Mouse (Mus musculus) embryonic facial prominence, embryonic 12.5 days (tissue): Measurements from ENCODE around the gene Tmem192. TPM values are rescaled to one million over a fixed set of nuclear protein-coding genes. Genes with fewer than 3 reads are reported as not detected.
"Not testable (repeated sequence)": the region's sequence is repeated elsewhere in the genome, so short reads cannot be mapped to it uniquely, and the experiment has no call there.

Source experiments
- ATAC-seq: fragments of 200-750 bp; cut with Nextera tagmentation; 2 replicates; pipeline ENCODE4 v1.8.0; 2017; ENCODE audit not compliant: insufficient number of reproducible peaks, insufficient read depth, low FRiP score, low TSS enrichment
- H3K27ac ChIP-seq: fragments of 300-500 bp; sonication (generic); 2 replicates; pipeline ENCODE4 v1.5.1; 2016; ENCODE audit warnings: mild to moderate bottlenecking
- H3K27me3 ChIP-seq: fragments of 300-500 bp; sonication (generic); 2 replicates; pipeline ENCODE4 v1.6.1; 2016; ENCODE audit warnings: mild to moderate bottlenecking, moderate library complexity
- H3K36me3 ChIP-seq: fragments of 300-500 bp; sonication (generic); 2 replicates; pipeline ENCODE4 v1.6.1; 2016; ENCODE audit warnings: mild to moderate bottlenecking
- H3K4me1 ChIP-seq: fragments of 300-500 bp; sonication (generic); 2 replicates; pipeline ENCODE4 v1.6.1; 2016
- H3K4me2 ChIP-seq: fragments of 300-500 bp; sonication (generic); replicated peaks from 2 replicates; pipeline ENCODE4 v1.6.1; 2016; ENCODE audit warnings: mild to moderate bottlenecking, moderate library complexity
- H3K4me3 ChIP-seq: fragments of 300-500 bp; sonication (generic); 2 replicates; pipeline ENCODE4 v1.5.1; 2016; ENCODE audit warnings: mild to moderate bottlenecking
- H3K9ac ChIP-seq: fragments of 300-500 bp; sonication (generic); 2 replicates; pipeline ENCODE4 v1.6.1; 2016; ENCODE audit warnings: mild to moderate bottlenecking, moderate library complexity
- H3K9me3 ChIP-seq: fragments of 300-500 bp; sonication (generic); 2 replicates; pipeline ENCODE4 v1.6.1; 2016; ENCODE audit warnings: mild to moderate bottlenecking, moderate library complexity
- WGBS: fragments of 180-500 bp; shearing (Covaris S2); methylation state at CpG from one replicate; pipeline ENCODE4 v1.1.7; 2016; 5-methylcytosine and 5-hydroxymethylcytosine counted together
- polyA plus RNA-seq: library from polyadenylated mRNA; unstranded; fragments of >200 nt; fragmentation: Nextera tagmentation; extraction: Ambion mirVana; gene quantifications from 2 replicates; pipeline ENCODE4 v1.2.1, GENCODE M21; 2016

Gene Tmem192
- polyA plus RNA-seq, 1 experiment from 2014 or later: 20.4 TPM

- Histone ChIP-seq H3K4me1 (no peaks in the 10 kb centered on the region), H3K36me3 (no peaks in the 10 kb centered on the region), H3K27ac (no peak overlapping the region), H3K4me3 (no peak overlapping the region), H3K27me3 (no peaks in the 10 kb centered on the region), H3K9me3 (no peaks in the 10 kb centered on the region), H3K9ac (no peak overlapping the region), H3K4me2 (no peak overlapping the region)
- no peak for ATAC-seq
- 75% methylated on average over 20 of the region's 20 CpGs for WGBS
Measured at GRCm38 (mm10) chr8:64983150-64983897, 36.3 kb downstream of the Tmem192 start.

GRCm38 (mm10) chr8:64987731-64988130 is 40.7 kb downstream of the Tmem192 start, which contains the start of gene Trim75:
Gene Trim75 (minus strand): TSS chr8:64987831.
- Histone ChIP-seq H3K9me3 (no peaks in the 10 kb centered on the region), H3K27ac (no peak within 1 kb of the TSS), H3K9ac (no peak within 1 kb of the TSS), H3K4me1 (no peaks in the 10 kb centered on the region), H3K4me3 (no peak within 1 kb of the TSS), H3K36me3 (no peaks in the 10 kb centered on the region), H3K4me2 (no peak within 1 kb of the TSS), H3K27me3 (no peaks in the 10 kb centered on the region)
- 90% methylated on average over 4 of the region's 4 CpGs for WGBS
- ATAC-seq: no peak

- H3K4me2 ChIP-seq: no peak overlapping the region
- no peaks in the 10 kb centered on the region for H3K4me1 ChIP-seq
- no peak overlapping the region for H3K4me3 ChIP-seq
- H3K9me3 ChIP-seq: no peaks in the 10 kb centered on the region
- no peak for ATAC-seq
- H3K9ac ChIP-seq: no peak overlapping the region
- no peaks in the 10 kb centered on the region for H3K27me3 ChIP-seq
- no peak overlapping the region for H3K27ac ChIP-seq
- H3K36me3 ChIP-seq: no peaks in the 10 kb centered on the region
- 76% methylated on average over 4 of the region's 4 CpGs for WGBS
Measured at GRCm38 (mm10) chr8:64998806-64999365, 51.9 kb downstream of the Tmem192 start.

- H3K9ac ChIP-seq, H3K36me3 ChIP-seq, H3K4me3 ChIP-seq, ATAC-seq, H3K4me1 ChIP-seq, H3K4me2 ChIP-seq, H3K27ac ChIP-seq, H3K27me3 ChIP-seq, H3K9me3 ChIP-seq: not testable (repeated sequence)
- 73% methylated on average over 6 of the region's 6 CpGs for WGBS
Measured at GRCm38 (mm10) chr8:65007616-65008015, 60.6 kb downstream of the Tmem192 start.

GRCm38 (mm10) chr8:65018423-65018822 is 71.4 kb downstream of the Tmem192 start, which contains the start of the genes Trim61 and Trim60:
Gene Trim61 (minus strand): TSS chr8:65018523.
Gene Trim60 (minus strand): TSS chr8:65018584.
- no peak within 1 kb of the TSS for H3K4me2 ChIP-seq

More at GRCm38 (mm10) chr8:65018423-65018822, 71.4 kb downstream of the Tmem192 start, which contains the start of the genes Trim61 and Trim60:
- no peaks in the 10 kb centered on the region for H3K9me3 ChIP-seq
- no peaks in the 10 kb centered on the region for H3K27me3 ChIP-seq
- H3K27ac ChIP-seq: no peak within 1 kb of the TSS
- H3K4me1 ChIP-seq: no peaks in the 10 kb centered on the region
- 84% methylated on average over 8 of the region's 8 CpGs for WGBS
- no peak within 1 kb of the TSS for H3K9ac ChIP-seq
- H3K36me3 ChIP-seq: no peaks in the 10 kb centered on the region
- ATAC-seq: no peak
- no peak within 1 kb of the TSS for H3K4me3 ChIP-seq

Other genes with a start within 250 kb of the Tmem192 start
- 96.3 and 121 TPM in 2 replicates for gene Msmo1, start 213.4 kb upstream of the Tmem192 start, polyA plus RNA-seq
- 11.9 and 13.6 TPM in 2 replicates for gene Klhl2, start 97.2 kb upstream of the Tmem192 start, polyA plus RNA-seq
- gene Trim75, start 40.6 kb downstream of the Tmem192 start, polyA plus RNA-seq: not detected in 2 replicates
- gene Trim61, start 71.3 kb downstream of the Tmem192 start, polyA plus RNA-seq: 0.22 TPM in 1 of 2 replicates, not detected in the other
- not detected in 2 replicates for gene Trim60, start 71.4 kb downstream of the Tmem192 start, polyA plus RNA-seq
- gene Apela, start 90.2 kb downstream of the Tmem192 start, polyA plus RNA-seq: 3.3 and 4.2 TPM in 2 replicates
- not detected in 2 replicates for gene Gm10663, start 127.8 kb downstream of the Tmem192 start, polyA plus RNA-seq
- gene BC030870, start 182.4 kb downstream of the Tmem192 start, polyA plus RNA-seq: 0.42 TPM in 1 of 2 replicates, not detected in the other